Mouse (Mus musculus): Measurements from ENCODE around the gene Cox6b2. TPM values are rescaled to one million over a fixed set of nuclear protein-coding genes. Genes with fewer than 3 reads are reported as not detected.
"Not testable (repeated sequence)": the region's sequence is repeated elsewhere in the genome, so short reads cannot be mapped to it uniquely, and the experiment has no call there.

Gene Cox6b2
- not detected for total RNA-seq (2022)

DNA sequence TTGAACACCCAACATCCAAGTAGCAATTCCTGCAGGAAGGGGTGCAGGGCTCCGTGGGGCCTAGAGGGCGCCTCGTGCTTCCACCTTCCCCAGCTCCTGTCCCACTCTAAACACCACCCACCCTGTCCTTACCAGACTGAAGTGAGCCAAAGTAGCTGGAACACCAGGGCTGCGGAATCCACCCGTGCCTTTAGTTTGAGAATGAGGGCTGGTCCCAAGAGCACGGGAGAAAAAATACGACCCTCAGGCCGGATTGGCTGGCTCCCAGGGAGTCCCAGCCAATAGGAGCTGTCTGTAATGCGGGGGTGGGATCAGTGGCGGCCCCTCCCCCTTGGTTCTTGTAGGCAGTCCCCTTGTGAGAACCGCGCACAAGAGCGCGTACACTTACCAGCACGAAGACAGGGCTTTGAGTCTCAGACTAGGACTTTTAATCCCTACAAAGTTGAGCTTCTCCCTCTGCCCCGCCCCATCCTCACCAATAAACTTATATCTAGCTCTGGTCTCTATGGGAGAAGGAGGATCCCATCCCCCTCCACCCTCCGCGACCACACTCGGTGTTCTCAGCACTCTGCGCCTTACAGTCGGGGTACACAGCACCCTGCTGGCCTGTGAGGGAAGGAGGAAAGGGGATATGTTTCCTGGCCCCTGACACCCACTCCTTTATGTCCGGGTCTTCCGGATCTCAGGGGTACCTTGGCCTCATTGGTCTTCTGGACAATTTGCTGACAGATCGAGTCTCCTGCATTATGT, at the start of gene Cox6b2:
Gene Cox6b2 (minus strand): TSS at position 274 of the 750 bp plus-strand sequence.
- DNase-seq (ENCODE audit: low spot score in 2 of 2), result peak in 1 of 2 experiments; percentile 52

DNA sequence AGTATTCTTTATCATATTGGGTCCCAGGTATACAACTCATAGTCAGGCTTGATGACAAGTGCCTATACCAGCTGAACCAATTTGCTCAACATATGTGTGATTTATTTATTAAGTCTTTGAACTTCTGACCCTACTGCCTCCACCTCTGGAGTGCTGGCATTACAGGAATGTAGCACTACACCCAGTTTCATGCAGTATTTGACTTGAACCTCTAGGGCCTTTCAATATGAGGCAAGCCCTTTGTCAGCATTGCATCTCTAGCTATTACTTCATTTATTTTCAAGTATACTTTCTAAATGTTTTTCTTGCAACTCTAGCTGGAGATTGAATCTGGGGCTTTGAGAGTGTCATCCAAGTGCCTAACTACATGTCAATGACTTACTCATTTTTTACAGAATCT, 49.4 kb upstream of the Cox6b2 start:
- DNase-seq (ENCODE audit: low spot score in 2 of 2), result no peak

DNA sequence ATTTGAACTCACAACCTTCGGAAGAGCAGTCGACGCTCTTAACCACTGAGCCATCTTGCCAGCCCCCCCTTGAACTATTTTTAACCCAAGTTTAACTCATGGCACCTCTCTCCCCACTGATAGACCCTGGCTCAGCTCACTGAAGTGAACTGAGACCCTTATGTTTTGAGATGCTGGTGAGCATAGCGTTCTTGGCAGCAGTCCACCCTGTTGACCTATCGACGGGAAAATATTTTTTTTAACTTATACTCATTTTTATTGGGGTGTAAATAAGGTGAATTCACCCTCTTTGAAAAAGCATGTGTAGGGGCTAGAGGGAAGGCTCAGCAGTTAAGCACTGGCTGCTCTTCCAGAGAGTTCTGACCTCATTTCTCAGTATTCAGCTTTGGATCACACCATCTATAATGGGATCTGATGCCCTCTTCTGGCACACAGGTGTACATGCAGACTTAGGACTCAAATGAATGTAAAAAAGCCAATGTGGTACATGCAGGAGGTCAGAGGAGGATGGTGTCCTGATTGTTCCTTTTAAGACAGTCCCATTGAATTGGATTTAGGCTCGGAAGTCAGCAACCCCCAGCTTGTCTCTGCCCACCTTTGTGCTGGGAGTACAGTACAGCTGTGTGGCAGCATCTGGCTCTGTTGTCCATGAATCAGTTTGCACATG, 43.0 kb upstream of the Cox6b2 start:
- no peak for DNase-seq (ENCODE audit: low spot score in 2 of 2)

DNA sequence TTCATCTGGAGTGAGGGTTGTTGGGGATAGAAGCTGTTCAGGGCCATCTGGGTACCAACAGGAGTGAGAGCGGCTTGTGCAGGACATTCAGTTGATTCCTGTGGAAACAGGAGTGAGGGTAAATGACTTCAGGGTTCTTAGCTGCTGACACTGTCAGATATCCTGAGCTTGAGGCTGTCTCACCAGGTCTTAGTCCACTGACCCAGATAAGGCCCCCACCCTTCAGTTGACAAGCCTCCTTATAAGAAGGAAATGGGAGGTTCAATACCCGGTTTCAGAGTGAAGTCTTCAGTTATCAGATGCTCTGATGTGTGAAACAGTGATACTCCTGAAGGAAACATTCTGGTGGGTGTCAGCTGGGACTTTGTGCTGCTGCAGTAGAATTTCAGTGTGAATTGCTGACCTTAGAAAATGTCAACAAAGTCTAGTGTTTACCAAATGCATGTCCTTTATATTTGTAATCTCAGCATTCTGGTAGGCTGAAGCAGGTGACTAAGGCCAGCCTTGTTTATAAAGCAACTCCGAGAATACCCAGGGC, 41.8 kb upstream of the Cox6b2 start:
- DNase-seq (ENCODE audit: low spot score in 2 of 2), result no peak

DNA sequence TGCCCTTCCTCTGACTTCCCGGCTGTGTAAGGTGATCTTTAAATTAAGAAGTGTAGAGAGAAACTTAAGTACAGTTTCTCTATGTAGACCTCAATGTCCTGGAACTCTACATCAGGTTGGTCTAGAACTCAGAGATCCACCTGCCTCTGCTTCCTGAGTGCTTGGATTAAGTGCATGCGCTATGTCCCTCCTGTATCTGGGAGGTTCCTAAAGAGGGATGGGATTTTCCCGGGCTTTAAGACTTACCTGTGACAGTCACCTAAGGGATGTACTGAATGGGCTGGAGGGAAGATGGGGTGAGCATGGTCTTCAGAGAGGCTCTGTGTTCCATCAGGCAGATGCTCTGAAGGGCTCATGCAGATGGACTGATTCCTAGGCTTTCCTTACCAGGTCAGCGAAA, 40.8 kb upstream of the Cox6b2 start:
- no peak for DNase-seq (ENCODE audit: low spot score in 2 of 2)

DNA sequence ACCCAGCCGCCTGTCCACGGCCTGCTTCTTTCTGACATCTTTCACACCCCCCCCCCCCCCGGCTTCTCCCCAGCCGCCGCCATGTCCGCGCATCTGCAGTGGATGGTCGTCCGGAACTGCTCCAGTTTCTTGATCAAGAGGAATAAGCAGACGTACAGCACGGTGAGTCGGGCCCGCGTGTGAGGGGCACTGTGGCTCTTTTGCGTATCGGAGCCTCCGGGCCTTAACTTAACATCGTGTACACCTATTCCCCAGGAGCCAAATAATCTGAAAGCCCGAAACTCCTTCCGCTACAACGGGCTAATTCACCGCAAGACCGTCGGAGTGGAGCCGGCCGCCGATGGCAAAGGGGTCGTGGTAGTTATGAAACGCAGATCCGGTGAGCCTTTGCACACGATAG, 40.4 kb upstream of the Cox6b2 start:
- DNase-seq (ENCODE audit: low spot score in 2 of 2), result not testable (repeated sequence)

DNA sequence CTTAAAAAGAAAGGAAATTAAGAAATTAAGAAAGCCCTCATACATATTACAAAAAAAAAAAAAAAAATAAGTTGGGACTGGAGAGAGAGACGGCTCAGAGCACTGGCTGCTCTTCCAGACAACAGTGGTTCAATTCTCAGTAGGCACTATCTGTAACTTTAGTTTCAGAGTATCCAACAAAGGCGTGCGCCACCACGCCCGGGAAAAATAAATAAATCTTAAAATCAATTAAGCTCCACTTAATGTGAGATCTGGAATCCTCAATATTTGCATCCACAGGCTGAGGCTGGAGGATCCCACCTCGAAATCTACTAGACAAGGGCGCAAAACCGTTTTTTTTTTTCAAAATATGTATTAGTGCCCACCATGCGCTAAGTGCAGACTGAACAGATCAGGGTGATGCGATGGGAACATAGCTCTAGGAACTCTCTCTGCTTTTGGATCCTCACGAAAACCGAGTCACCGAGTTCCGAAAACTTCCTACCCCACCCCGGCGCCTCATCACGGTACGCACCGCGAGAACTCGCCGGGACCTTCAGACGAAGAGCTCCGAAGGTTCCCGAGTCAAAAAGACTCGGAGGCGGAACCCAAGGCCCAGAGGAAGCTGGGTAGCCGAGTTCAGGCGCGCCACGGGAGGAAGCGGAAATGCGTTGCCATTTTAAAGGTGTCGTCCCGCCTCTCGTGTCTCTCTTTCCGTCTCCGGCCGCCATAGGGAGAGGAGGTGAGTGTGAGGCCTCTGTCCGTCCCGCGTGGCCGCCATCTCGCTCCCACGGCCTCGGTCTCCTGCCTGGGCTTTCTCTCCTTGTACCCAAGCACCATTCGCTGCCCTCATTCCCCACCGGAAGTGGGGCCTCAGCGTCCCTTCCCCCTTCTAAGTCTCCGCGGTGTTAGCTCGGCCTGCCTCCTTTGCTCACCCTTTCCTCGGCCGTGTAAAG, 39.7 kb upstream of the Cox6b2 start, which contains the start of gene Rpl28:
Gene Rpl28 (plus strand): TSS at position 597 of the 935 bp plus-strand sequence.
- DNase-seq (ENCODE audit: low spot score in 2 of 2), result peak; percentile 87 to 92

DNA sequence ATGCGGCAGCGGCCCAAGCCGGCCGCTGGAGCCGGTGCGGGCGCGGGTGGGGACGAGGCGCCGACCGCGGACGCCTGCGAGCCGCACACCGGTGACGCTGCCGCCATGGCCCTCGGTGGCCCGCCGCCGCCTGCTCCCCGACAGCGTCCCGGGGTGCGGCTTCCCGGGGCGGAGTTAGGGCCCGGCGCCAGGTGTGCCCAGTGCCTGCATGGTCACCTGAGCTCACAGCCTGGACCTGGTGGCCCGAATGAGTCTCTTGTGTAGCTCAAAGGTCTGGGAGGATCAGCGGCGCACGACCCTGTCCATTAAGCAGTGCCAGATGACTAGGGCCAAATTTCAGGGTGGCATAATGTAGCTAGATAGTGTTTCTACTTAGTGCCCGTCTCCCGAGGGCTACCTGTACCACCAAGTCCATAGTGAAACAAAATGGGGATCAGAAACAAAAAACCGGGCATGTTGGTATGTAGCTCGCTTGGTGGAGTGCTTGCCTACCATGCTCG, 36.6 kb upstream of the Cox6b2 start, which contains the start of gene Tmem238:
Gene Tmem238 (minus strand): TSS at position 221 of the 500 bp plus-strand sequence.
- DNase-seq (ENCODE audit: low spot score in 2 of 2), result peak; percentile 55 to 57

DNA sequence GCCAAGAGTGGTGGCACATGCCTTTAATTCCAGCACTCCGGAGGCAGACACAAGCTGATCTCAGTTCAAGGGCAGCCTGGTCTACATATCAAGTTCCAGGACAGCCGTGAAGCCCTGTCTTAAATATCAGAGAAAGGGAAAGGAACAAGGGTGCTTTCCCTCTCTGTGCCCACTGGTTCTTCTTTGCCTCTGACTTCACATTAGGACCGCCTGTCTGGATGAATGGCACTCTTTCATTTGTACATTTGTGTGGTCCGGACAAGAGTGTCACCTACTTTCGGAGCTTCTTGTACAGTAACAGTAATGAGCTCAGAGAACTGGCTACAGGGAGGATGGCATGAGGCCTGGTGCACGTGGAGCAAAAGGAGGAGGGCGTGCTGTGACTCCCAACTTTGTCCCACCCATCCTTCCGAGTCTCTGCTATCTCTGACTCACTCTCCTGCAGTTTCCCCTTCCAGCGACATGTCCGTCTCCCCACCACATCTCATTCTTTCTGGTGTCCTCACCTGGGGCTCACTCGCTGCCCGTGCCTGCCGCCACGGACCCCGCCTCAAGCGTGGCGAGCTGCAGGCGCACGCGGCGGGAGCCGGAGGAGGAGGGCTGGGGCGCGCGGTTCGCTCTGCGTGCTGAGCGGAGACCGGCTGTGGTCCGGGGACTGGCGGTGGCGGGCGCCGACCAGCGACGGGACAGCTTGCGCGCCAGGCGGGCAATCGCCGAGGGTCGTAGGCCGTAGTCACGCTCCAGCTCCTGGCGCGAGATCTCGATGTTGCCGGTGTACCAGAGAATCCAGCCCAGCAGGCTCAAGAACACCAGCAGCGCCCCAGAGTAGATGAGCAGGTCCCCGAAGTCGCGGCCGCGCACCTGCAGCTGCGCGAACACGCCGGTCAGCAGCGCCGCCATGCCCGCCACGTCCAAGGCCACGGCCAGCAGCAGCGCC, 35.9 kb upstream of the Cox6b2 start:
- DNase-seq (ENCODE audit: low spot score in 2 of 2), result peak; percentile 20 to 46

DNA sequence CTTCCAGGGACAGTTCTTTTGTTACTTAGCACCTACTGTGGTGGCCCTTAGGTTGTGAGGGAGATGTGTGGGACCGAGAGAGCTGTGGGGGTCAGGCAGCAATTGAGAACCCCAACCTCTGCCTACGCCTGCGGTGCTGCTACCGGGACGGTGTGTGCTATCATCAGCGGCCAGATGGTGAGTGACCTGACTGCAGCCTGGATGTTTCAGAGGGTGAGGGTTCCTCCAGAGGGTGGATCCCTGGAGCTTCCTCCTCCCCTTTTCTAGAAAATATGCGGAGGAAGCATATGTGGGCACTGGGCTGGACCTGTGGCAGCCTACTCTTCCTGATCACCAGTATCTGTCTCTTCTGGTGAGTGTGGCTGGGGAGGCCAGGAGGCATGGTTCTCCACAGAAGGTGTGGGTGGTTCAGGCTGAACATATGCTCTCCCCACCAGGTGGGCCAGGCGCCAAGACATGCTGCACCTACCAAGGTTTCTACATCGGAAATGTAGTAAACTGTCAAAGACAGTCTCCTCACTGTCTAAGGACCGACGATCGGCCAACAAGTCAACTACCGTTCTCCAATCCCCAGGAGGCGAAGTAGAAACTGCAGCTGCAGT, 30.9 kb upstream of the Cox6b2 start:
- no peak for DNase-seq (ENCODE audit: low spot score in 2 of 2)

DNA sequence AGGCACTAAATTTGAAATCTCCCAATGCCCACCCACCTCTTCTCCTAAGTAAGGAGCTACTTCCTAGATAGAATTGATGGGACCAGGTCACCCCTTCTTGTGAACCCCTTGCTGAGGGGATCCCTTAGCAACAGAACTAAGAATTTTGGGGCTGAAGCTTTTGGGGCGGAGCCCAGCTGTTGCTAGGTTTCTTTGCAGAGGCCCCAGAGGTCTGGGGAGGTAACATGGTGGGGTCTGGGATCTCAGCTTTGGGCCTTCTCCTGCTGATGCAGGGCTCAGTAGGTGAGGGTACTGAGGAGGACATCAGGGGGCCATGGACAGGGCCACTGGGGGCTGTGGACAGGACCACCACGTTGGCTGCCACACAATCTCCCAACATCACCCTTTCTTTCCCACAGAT, 29.9 kb upstream of the Cox6b2 start, which contains the start of the genes Il11 and Tmem190:
Gene Il11 (minus strand): TSS at position 101 of the 400 bp plus-strand sequence.
Gene Tmem190 (plus strand): TSS at position 179 of the 400 bp plus-strand sequence.
- no peak for DNase-seq (ENCODE audit: low spot score in 2 of 2)

DNA sequence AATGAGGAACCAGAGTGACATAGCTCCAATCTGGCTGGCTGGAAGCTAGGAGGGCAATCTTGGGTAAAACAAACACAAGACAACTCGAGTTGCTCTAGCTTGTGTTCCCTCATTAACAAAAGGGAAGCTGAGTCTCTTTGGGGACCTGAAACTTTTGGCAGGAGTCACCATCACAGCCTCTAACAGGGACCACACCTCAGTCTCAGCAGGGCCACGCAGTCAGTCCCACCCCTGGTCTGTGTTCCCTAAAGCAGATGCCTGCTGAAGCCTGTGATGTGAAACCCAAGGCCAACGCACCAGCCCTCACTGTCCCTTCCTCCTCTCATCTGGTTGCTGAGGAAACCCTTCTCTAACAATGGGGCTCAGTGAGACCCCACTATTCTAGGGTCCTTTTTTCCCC, 29.2 kb upstream of the Cox6b2 start:
- DNase-seq (ENCODE audit: low spot score in 2 of 2), result no peak

DNA sequence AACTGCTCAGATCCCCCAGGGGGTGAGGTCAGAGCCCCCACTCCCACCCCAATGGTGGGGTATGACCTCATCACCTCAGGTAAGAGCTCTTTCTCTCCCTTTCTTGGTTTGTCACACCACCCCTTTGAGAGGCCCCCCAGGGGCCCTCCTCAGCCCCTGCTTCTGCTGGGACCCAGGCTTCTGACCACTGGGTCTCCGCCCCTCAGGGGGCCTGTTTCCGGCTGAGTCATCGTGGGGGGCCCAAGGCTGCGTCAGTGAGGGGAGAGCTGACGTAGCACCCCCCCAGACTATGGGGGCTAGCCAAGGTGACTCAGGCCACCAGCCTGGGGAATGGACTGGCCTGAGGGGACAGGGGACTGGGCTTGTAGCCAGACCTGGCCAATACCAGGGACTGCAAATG, 27.0 kb upstream of the Cox6b2 start:
- no peak for DNase-seq (ENCODE audit: low spot score in 2 of 2)

DNA sequence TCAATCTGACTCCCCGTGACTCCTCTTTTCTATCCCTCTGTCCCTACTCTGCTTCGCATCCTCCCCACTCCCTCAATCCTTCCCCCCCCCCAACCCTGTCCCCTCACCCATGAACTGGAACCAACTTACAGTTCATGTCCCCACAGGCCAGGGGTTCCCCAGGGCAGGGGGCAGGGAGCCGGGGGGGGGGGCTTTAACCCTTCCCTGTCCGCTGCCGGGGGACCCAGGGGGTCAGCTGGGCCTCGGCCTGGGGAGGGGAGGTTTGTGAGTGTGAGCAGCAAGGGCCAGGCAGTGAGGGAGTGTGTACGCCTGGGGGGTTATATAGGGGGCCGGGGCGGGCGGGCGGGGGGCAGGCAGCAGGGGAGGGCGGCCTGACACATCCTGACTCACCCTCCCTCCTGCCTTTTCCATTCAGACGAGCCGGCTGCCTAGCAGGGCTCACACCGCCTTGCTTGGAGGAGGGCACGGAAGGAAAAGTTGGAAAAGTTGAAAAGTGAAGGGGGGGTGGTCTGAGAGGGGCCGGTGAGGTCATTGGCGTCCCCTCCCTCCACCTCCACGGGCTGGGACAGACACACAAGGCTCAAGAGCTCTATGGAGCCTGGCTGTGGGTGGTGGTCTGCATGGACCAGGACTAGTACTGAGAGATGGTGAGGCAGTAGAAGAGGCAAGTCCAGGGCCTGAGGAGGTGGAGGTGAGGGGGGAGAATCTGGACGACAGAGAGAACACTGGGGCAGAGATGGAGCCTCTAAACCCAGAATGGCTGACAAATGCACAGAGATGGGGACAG, 25.1 kb upstream of the Cox6b2 start:
- no peak for DNase-seq (ENCODE audit: low spot score in 2 of 2)

DNA sequence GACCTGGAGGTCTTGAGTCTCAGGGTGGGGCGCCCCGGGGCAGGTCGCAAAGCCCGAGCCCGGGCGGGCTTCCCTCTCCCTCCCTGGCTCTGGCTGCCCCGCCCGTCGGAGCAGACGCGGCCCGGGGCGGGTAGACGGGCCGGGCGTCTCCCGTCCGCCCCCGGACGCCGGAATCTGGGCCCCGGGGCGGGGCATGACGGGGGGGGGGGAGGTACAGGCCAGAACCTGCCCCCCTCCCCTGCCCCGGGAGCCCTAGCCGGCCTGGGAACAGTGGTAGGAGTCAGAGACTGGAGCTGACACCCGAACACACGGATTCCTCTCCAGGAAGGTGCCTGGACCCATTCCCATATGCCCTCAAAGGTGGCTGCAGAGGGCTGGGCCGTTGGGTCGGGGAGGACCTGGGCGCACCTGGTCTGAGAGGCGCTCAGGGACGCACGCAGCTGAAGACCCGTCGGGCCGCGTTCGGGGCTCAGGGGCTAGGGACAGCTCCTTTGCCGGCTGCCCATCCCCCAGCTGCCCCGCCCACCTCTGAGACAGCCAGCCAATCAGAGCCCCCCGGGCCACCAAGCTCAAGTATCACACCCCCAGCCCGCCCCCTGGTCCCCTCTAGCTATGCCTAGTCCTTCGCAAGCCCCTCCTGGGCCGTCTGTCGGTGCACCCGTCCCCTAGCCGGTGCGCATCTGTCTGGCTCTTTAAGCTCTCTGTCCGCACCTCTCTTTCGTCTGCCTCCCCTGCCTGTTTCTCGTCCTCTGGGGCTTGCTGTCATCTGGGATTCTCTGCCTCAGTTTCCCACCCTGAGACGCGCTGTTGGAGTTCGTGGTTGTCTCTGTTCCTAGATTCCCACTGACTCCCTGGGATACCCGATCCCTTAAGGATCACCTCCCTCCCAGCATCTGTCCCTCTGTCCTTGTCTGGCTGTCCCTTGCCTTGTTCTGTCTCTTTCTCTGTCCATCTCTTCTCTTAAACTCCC, 24.3 kb upstream of the Cox6b2 start:
- peak in 1 of 2 experiments; percentile 44 for DNase-seq (ENCODE audit: low spot score in 2 of 2)

DNA sequence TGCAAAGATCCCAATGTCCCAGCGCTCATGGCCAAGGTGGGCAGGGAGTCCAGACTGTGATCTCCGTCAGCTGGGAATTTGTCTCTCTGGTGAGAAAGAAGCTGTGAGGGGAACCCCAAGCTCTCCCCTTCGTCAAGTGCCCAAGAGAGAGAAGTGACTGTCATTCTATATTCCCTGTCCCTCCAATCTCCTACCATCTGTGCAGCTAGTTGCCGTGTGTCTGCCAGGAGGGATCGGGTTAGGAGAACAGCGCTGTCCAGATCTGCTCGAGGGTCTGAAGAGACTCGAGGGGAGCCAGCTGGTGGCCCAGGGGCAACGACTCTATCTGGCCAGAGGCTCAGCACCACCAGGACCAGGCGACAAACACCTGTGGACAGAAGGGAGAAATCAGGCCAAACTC, 23.2 kb upstream of the Cox6b2 start:
- DNase-seq (ENCODE audit: low spot score in 2 of 2), result no peak

DNA sequence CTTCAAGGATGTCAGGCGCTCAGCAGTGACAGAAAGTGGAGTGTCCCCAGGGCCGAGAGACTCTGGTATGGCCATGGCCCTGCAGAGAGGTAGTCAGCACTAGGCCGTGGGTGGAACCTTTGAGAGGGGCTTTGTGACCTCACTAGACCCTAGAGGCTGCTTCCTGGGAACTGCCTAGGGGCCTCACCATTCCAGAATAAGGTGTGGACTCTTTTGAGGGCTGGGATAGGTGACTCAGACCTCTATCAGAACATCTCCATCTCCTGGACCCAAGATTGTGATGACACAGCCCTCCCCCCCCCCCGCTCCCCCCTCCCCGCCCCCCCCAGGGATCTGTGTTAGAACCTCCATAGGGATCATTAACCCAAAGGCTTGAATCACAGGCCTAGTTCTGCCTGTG, 18.3 kb upstream of the Cox6b2 start, which contains the start of gene Fam71e2:
Gene Fam71e2 (minus strand): TSS at position 101 of the 400 bp plus-strand sequence.
- no peak for DNase-seq (ENCODE audit: low spot score in 2 of 2)
